In the genomic region with DNA sequence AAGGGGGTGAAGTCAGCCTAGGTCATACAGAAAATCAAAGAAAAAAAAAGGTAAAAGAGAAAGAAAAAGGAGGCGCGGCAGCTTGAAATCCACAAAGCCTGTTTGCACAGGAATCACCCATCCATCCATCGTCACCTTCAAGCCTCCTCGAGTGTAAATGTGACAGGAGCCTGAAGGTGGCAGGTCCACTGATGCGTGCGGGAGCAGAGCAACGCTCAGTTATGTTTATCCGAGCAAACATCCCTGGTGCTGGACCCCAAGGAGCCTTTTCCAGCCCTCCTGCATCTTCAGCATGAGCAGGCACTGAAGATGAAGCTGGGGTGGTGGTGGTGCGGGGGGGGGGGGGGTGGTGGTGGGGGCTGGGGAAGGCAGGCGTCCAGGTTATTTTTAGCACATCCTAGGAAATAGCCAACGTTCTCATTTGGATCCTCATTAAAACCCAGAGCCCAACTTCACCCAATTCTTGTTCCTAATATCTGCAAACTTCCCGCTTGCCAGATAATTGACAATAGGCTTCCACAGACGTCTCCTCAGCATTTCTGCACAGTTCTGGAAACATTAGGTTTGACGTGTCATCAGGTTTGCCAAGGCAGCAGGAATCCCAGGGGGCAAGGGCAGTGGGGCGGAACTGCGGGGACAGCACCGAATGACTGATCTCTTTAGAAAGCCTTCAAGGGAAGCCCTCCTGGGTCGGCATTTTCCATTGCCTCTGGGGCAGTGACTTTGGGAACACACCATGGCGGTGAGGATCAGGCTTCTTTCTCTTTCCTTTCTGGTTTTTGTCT, we compare ENCODE assay signal across 14 mouse cellular contexts. TPM values are rescaled to one million over a fixed set of nuclear protein-coding genes. Genes with fewer than 3 reads are reported as not detected.
DNase-seq lines count a peak whose midpoint lies in the region; ATAC-seq and TF ChIP-seq lines count a peak whose summit lies in the region.
"Had no signal": no experiment of that assay in that cellular context is flagged by ENCODE, and none has a peak within 500 bp of the region (broad histone marks: within the 10 kb centered on the region; RNA-seq: fewer than 3 reads in every experiment).

No protein-coding gene starts in this region.

- peaks cover 10% of the 10 kb centered on the region for H3K4me1 ChIP-seq in heart, embryonic 13.5 days
- H3K4me1 ChIP-seq in liver, postnatal 0 days (ENCODE audit: insufficient read depth), result no peaks in the 10 kb centered on the region

- intact Hi-C loops in heart, postnatal 10 days (cut with DNase I), result loop anchor here (10.0 kb wide), 1 partner anchor 356 kb away; no protein-coding TSS in a partner anchor

- no peak for ATAC-seq in heart, embryonic 13.5 days (ENCODE audit: extremely low read depth, insufficient number of reproducible peaks, low FRiP score, low TSS enrichment)
- no peak for ATAC-seq in liver, postnatal 0 days

- 19% methylated on average over 18 of the region's 19 CpGs for WGBS in heart, embryonic 13.5 days
- WGBS in liver, postnatal 0 days (ENCODE audit: insufficient replicate concordance), result 48% methylated on average over 18 of the region's 19 CpGs

- H3K27me3 ChIP-seq in heart, embryonic 13.5 days (replicated peaks), result no peaks in the 10 kb centered on the region
- H3K27me3 ChIP-seq in liver, postnatal 0 days (ENCODE audit: insufficient read depth, low read length), result no peaks in the 10 kb centered on the region

- 0 out of 2 replicates have a peak overlapping the region, but pooled peaks have one; percentile 37 for H3K9ac ChIP-seq in heart, embryonic 13.5 days
- no peak overlapping the region for H3K9ac ChIP-seq in liver, postnatal 0 days (replicated peaks)

- no peak for TF ChIP-seq EP300 in liver, postnatal 0 days (IDR thresholded peaks at IDR 0.05; ENCODE audit: low read depth)

- H3K36me3 ChIP-seq in heart, embryonic 13.5 days, result no peaks in the 10 kb centered on the region
- no peaks in the 10 kb centered on the region for H3K36me3 ChIP-seq in liver, postnatal 0 days (replicated peaks; ENCODE audit: insufficient read depth, low read length)
- H3K36me3 ChIP-seq: limb, embryonic 10.5 days had no signal

- peak; percentile 19 for DNase-seq in adrenal gland, postnatal 10 days
- DNase-seq in adrenal gland, adult 18-20 months (ENCODE audit: low spot score in 2 of 2), result no peak
- DNase-seq in heart, postnatal 10 days, result no peak
- peak; percentile 6 for DNase-seq in liver
- DNase-seq in liver, postnatal 0 days, result no peak
- DNase-seq in kidney, postnatal 4 days, result peak; percentile 33 to 43
- no peak for DNase-seq in ovary, postnatal 36 days (ENCODE audit: low spot score)
- DNase-seq: layer of hippocampus, adult 9-11 months; right cerebral cortex, postnatal 14 days; thymus, adult 2 months had no signal

- H3K9me3 ChIP-seq in heart, embryonic 13.5 days, result peaks cover 8% of the 10 kb centered on the region
- H3K9me3 ChIP-seq in liver, postnatal 0 days (ENCODE audit: low read length), result no peaks in the 10 kb centered on the region
- H3K9me3 ChIP-seq: limb, embryonic 10.5 days had no signal

- TF ChIP-seq CTCF in liver, postnatal 0 days (IDR thresholded peaks at IDR 0.05; ENCODE audit: low read depth), result no peak

- no peak overlapping the region for H3K27ac ChIP-seq in heart, embryonic 13.5 days (replicated peaks)
- H3K27ac ChIP-seq in liver, postnatal 0 days (ENCODE audit: low read depth), result no peak overlapping the region
- H3K27ac ChIP-seq: limb, embryonic 10.5 days had no signal

- H3K4me2 ChIP-seq in heart, embryonic 13.5 days, result peak overlapping the region; percentile 61
- H3K4me2 ChIP-seq in liver, postnatal 0 days (ENCODE audit: low read depth, low read length), result no peak overlapping the region

- H3K4me3 ChIP-seq in heart, embryonic 13.5 days, result peak overlapping the region; percentile 14; the same call in 1 of the 2 replicates
- no peak overlapping the region for H3K4me3 ChIP-seq in liver, postnatal 0 days (ENCODE audit: low read depth, low read length)
- H3K4me3 ChIP-seq: limb, embryonic 10.5 days had no signal

RNA-seq across cellular contexts. Expression of gene Rgs6, which starts 0.9 kb away (rescaled TPM):
- total RNA-seq in adrenal gland, postnatal 10 days (2021), result 1 to 10 TPM; 2.1 to 3.1 TPM
- total RNA-seq in adrenal gland, adult 18-20 months (2021), result 1 to 10 TPM in 1 of 2 experiments, under 1 TPM in 1; 0.50 to 1.2 TPM
- 13.6 and 13.8 TPM in 2 replicates for polyA plus RNA-seq in heart, embryonic 13.5 days (2015; fragmentation: Nextera tagmentation; extraction: Ambion mirVana)
- total RNA-seq in heart, postnatal 10 days (2021), result 10 to 100 TPM; 17.0 to 17.3 TPM
- polyA plus RNA-seq in liver, postnatal 0 days (2015; fragmentation: Nextera tagmentation; extraction: Ambion mirVana), result 0.09 and 0.15 TPM in 2 replicates
- total RNA-seq: common myeloid progenitor, adult 5-6 weeks; megakaryocyte progenitor cell, adult 5-6 weeks had no signal
- polyA plus RNA-seq: limb, embryonic 10.5 days had no signal

Comparison
In these comparisons a context has a peak if more than half of its experiments do, and no peak if none do; other contexts are left out.
1. DNase-seq: peak in adrenal gland, postnatal 10 days (single experiment), liver (single experiment) and kidney, postnatal 4 days (2 of 2); none in adrenal gland, adult 18-20 months (0 of 2), heart, postnatal 10 days (0 of 2), liver, postnatal 0 days (single experiment) and ovary, postnatal 36 days (single experiment).
2. RNA of gene Rgs6, which starts 0.9 kb away (total RNA-seq): 17.0 to 17.3 TPM in heart, postnatal 10 days; 2.1 to 3.1 TPM in adrenal gland, postnatal 10 days and 0.50 to 1.2 TPM in adrenal gland, adult 18-20 months; every median in the first group is over 4 times any median in the second.